Mouse (Mus musculus) hindbrain, embryonic 12.5 days (tissue): Measurements from ENCODE around the gene Prkcsh. TPM values are rescaled to one million over a fixed set of nuclear protein-coding genes. Genes with fewer than 3 reads are reported as not detected.
A peak's percentile ranks its signal among the peaks of the same experiment; 100 is the strongest.

ENCODE experiments used
- ATAC-seq: fragments of 200-750 bp; cut with Nextera tagmentation; 2 replicates; pipeline ENCODE4 v1.8.0; 2017; ENCODE audit warnings: moderate TSS enrichment; ENCODE audit not compliant: low FRiP score
- H3K27ac ChIP-seq: fragments of 300-500 bp; sonication (generic); 2 replicates; pipeline ENCODE4 v1.5.1; 2016; ENCODE audit warnings: mild to moderate bottlenecking
- H3K27me3 ChIP-seq: fragments of 300-500 bp; sonication (generic); 2 replicates; pipeline ENCODE4 v1.6.1; 2016; ENCODE audit warnings: mild to moderate bottlenecking
- H3K36me3 ChIP-seq: fragments of 300-500 bp; sonication (generic); 2 replicates; pipeline ENCODE4 v1.6.1; 2016; ENCODE audit warnings: mild to moderate bottlenecking
- H3K4me1 ChIP-seq: fragments of 300-500 bp; sonication (generic); 2 replicates; pipeline ENCODE4 v1.6.1; 2016
- H3K4me2 ChIP-seq: fragments of 300-500 bp; sonication (generic); replicated peaks from 2 replicates; pipeline ENCODE4 v1.6.1; 2016; ENCODE audit warnings: mild to moderate bottlenecking
- H3K4me3 ChIP-seq: fragments of 300-500 bp; sonication (generic); 2 replicates; pipeline ENCODE4 v1.5.1; 2016; ENCODE audit warnings: mild to moderate bottlenecking
- H3K9ac ChIP-seq: fragments of 300-500 bp; sonication (generic); 2 replicates; pipeline ENCODE4 v1.6.1; 2016; ENCODE audit warnings: mild to moderate bottlenecking, moderate library complexity
- H3K9me3 ChIP-seq: fragments of 300-500 bp; sonication (generic); replicated peaks from 2 replicates; pipeline ENCODE4 v1.6.1; 2016; ENCODE audit warnings: mild to moderate bottlenecking
- WGBS: fragments of 180-500 bp; shearing (Covaris S2); methylation state at CpG from one replicate; pipeline ENCODE4 v1.1.7; 2016; 5-methylcytosine and 5-hydroxymethylcytosine counted together
- polyA plus RNA-seq: library from polyadenylated mRNA; unstranded; fragments of >200 nt; fragmentation: Nextera tagmentation; extraction: Ambion mirVana; gene quantifications from 2 replicates; pipeline ENCODE4 v1.2.1, GENCODE M21; 2016

Prkcsh gene
- polyA plus RNA-seq: 106 and 108 TPM in 2 replicates

DNA sequence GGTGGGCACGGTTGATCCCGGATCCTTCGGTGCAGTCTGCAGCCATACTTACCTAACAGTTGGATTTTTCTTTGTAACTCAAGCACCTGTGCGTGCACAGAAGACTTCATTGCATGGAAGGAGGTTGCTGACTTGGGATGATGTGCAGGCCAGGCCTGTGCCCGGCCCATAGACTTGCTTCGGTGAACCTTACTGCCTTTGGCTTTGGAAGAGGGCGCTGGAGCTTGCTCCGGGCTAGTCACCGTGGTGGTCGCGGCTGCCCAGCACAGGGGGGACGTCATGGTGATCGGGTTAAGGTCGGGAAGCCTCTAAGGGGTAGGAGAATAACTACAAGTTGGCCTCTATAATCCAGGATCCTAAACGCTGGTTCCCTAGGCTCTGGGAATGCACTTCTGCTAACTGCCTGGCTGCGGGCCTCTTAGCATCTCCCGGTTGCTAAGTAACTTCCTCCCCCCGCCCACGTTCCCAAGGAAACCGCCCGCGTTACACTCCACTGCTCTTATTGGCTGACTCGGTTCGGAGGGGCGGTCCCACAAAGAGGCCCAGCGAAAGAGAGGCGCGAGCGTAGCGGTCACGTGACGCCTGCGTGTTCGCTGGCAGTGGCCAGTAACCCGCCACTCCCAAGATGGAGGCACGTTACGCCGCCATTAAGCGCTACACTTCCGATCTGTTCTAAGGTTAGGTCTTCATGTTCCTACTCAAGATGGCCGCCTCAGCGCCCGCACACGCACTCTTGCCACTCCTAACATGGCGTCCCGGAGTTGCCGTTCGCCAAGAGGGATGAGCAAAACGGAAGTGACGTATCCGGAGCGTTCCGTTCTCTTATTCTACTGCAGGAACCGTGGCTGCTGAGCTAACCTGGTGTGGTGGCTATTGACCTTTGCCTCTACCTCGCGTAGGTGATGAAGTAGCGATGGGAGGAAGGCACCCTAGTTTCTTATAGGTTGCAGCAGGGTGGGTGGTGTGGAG, at the start of gene Prkcsh, which contains the start of gene Ccdc151:
Gene Prkcsh, plus strand, starts transcription at position 613 of the 969 bp plus-strand sequence.
Gene Ccdc151, minus strand, starts transcription at position 441 of the 969 bp plus-strand sequence.
- H3K9me3 ChIP-seq: no peaks in the 10 kb centered on the region
- ATAC-seq: peak; percentile 99
- H3K27ac ChIP-seq: peak within 1 kb of the TSS; percentile 76
- peak within 1 kb of the TSS; percentile 65 for H3K4me3 ChIP-seq
- WGBS: 5% methylated on average over 57 of the region's 57 CpGs
- H3K4me2 ChIP-seq: peak within 1 kb of the TSS; percentile 72
- peaks cover 34% of the 10 kb centered on the region for H3K36me3 ChIP-seq
- peaks cover 31% of the 10 kb centered on the region for H3K4me1 ChIP-seq
- no peaks in the 10 kb centered on the region for H3K27me3 ChIP-seq
- peak within 1 kb of the TSS; percentile 71 for H3K9ac ChIP-seq

DNA sequence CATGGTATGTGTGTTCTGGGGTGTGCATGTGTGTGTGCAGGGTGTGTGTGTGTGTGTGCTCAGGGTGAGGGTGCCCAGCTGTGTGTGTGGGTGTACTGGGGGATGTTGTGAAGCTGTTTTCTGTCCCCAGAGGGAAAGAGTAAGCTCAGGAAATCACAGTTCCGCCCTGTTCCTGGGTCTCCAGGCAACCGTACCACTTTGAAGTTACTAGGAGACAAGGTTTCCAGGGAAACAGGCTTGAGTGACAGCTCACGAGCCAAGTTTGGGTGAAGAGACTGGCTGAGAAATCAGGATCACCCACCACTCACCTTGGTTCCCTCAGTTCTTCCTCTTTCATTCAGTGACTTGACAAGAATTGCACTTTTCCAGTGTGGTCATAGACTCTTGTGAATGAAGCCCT, 49.0 kb upstream of the Prkcsh start:
- Histone ChIP-seq H3K9me3 (0 out of 2 replicates have a peak, but pooled peaks cover 3% of the 10 kb centered on the region), H3K4me1 (peaks cover 16% of the 10 kb centered on the region), H3K9ac (no peak overlapping the region), H3K27ac (no peak overlapping the region), H3K36me3 (no peaks in the 10 kb centered on the region), H3K4me2 (no peak overlapping the region), H3K4me3 (no peak overlapping the region), H3K27me3 (0 out of 2 replicates have a peak, but pooled peaks cover 5% of the 10 kb centered on the region)
- ATAC-seq: no peak
- 19% methylated on average over 3 of the region's 3 CpGs for WGBS

DNA sequence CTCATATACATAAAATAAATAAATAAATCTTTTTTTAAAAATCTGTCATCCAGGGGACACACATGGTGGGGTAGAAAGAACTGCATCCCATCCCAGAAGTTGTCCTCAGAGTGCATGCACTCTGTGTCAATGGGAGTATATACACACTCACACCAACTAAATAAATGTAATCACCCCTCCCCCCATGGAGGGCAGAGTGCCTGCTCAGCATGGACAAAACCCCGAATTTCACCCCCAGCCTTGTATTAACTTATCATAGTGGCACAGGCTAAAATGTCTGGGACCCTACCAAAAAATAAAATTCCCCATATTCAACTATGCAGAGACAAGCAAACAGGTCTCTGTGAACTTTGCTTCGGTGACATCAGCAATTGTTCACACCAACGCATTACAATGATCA, 48.0 kb upstream of the Prkcsh start:
- Histone ChIP-seq H3K36me3 (no peaks in the 10 kb centered on the region), H3K27ac (no peak overlapping the region), H3K4me3 (no peak overlapping the region), H3K4me1 (peaks cover 16% of the 10 kb centered on the region), H3K27me3 (peaks cover 13% of the 10 kb centered on the region), H3K4me2 (peak overlapping the region; percentile 59; the same call in 1 of the 2 replicates), H3K9me3 (0 out of 2 replicates have a peak, but pooled peaks cover 3% of the 10 kb centered on the region), H3K9ac (no peak overlapping the region)
- ATAC-seq: no peak
- WGBS: 83% methylated on average over 3 of the region's 3 CpGs

DNA sequence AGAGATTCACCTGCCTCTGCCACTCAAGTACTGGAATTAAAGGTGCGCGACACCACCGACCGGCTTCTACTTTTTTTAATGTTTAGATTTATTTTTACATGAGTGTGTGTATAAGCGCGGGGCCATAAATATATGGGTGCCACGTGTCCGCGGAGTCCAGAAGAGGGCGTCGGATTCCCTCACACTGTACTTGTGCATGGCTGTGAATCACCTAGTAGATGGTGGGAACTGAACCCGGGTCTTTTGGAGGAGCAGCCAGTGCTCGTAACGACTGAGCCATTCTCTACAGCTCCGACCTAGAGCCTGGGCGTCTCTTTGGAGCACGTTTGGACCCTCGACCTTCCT, 47.4 kb upstream of the Prkcsh start:
- Histone ChIP-seq H3K4me2 (peak overlapping the region; percentile 59), H3K27ac (peak overlapping the region; percentile 92), H3K4me1 (peaks cover 16% of the 10 kb centered on the region), H3K4me3 (peak overlapping the region; percentile 65), H3K36me3 (no peaks in the 10 kb centered on the region), H3K9me3 (0 out of 2 replicates have a peak, but pooled peaks cover 3% of the 10 kb centered on the region), H3K27me3 (peaks cover 17% of the 10 kb centered on the region), H3K9ac (peak overlapping the region; percentile 80)
- 3% methylated on average over 18 of the region's 18 CpGs for WGBS
- ATAC-seq: peak; percentile 72

DNA sequence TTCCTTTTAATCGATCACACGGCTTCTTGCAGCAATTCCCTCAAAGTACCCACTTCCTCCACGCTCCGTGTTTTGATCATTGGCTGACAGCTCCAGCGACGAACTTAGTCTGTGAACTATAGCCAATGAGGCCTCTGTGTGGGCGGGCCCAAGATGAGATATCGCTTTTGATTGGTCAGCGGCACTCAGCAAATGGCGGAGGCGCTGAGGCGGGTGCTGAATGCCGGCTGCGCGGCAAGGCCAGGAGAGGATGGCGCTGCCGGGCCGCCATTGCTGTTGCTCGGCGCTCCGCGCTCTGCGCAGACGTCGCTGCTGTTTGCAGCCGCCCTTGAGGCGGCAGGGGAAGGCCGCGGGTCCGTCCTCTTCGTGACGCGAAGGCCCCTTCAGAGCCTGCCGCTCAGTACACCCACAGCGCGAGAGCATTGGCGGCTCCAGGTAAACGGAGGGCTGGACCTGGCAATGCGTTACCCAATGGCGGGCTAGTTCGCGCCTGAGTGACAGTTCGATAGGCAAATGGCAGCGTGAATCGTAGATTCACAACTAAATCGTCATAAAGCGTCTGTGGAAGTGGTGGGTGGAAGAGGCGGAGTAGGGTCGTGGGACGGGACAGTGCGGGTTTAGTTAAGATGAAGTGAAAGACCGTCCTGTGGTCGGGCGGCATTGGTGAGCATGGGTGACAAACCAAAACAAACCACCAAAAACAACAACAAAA, 46.9 kb upstream of the Prkcsh start, which contains the start of gene Swsap1:
Gene Swsap1, plus strand, starts transcription at position 186 of the 712 bp plus-strand sequence.
- peak within 1 kb of the TSS; percentile 60 for H3K4me2 ChIP-seq
- peak; percentile 98 for ATAC-seq
- H3K36me3 ChIP-seq: no peaks in the 10 kb centered on the region
- WGBS: under 1% methylated on average over 54 of the region's 54 CpGs
- H3K4me3 ChIP-seq: peak within 1 kb of the TSS; percentile 65
- H3K9me3 ChIP-seq: 0 out of 2 replicates have a peak, but pooled peaks cover 3% of the 10 kb centered on the region
- H3K4me1 ChIP-seq: peaks cover 16% of the 10 kb centered on the region
- peak within 1 kb of the TSS; percentile 92 for H3K27ac ChIP-seq
- peaks cover 20% of the 10 kb centered on the region for H3K27me3 ChIP-seq
- peak within 1 kb of the TSS; percentile 80 for H3K9ac ChIP-seq

DNA sequence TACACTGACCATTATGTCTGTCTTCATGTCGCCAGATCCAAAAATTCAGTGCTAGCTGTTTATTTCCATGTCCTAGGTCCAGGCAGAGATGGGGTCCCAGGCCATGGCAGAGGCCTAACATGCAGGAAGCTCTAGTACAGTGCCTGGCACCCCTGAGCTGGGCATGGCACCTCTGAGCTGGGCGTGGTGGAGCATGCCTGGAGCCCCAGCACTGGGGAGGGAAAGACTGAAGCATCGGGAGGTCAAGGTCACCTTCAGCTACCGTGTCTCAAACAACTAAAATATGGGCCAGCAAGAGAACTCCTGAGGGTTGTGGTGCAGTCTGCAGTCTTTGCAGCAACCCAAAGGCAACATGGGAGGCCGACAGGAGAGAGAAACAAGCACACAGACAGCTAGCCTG, 44.2 kb upstream of the Prkcsh start:
- Histone ChIP-seq H3K9me3 (no peaks in the 10 kb centered on the region), H3K4me3 (no peak overlapping the region), H3K36me3 (no peaks in the 10 kb centered on the region), H3K4me1 (peaks cover 35% of the 10 kb centered on the region), H3K4me2 (no peak overlapping the region), H3K27me3 (peaks cover 46% of the 10 kb centered on the region), H3K27ac (no peak overlapping the region), H3K9ac (no peak overlapping the region)
- WGBS: 80% methylated on average over 5 of the region's 5 CpGs
- ATAC-seq: no peak

DNA sequence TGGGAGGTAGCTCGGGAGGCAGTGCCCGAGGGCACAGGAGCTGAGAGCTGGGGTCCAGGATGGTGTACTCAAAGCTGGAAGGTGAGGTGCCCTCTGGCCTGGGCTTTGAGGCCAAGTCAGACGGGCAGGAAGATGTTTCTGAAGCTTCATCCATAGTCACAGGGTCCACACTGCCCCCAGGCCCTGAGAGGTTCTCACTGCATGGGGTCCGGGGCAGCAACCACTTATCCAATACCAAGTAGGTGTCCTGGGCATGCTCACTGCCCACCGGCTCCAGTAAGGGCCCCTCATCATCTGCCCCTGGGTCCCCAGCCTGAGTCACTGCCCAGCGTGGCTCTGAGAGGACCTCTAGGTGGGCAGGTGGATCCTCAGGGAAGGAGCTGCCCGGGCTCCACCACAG, 43.4 kb upstream of the Prkcsh start:
- Histone ChIP-seq H3K27me3 (peaks cover 54% of the 10 kb centered on the region), H3K9ac (no peak overlapping the region), H3K4me1 (peaks cover 33% of the 10 kb centered on the region), H3K36me3 (no peaks in the 10 kb centered on the region), H3K4me2 (no peak overlapping the region), H3K9me3 (no peaks in the 10 kb centered on the region), H3K4me3 (no peak overlapping the region), H3K27ac (no peak overlapping the region)
- WGBS: 95% methylated on average over 7 of the region's 7 CpGs
- no peak for ATAC-seq

DNA sequence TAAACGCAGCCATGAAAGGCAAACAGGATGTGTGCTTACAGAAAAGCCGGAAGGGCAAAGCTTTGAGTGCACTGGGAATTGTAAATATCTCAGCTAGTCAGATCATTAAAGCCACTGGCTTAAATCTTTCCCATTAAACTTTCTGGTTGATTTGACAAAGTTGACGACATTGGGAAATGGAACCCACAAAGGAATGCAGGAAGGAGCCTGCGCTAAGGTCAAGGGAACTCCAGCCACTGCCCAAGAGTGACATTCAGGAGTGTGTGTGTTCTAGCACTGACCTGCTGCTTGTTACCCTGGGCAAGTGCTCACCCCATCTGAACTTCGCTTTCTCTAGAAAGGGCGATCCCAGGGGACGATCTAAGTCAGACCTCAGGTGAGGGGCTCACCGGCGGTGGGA, 42.5 kb upstream of the Prkcsh start:
- Histone ChIP-seq H3K27me3 (peaks cover 55% of the 10 kb centered on the region), H3K4me1 (peaks cover 30% of the 10 kb centered on the region), H3K9me3 (no peaks in the 10 kb centered on the region), H3K27ac (no peak overlapping the region), H3K4me2 (no peak overlapping the region), H3K36me3 (no peaks in the 10 kb centered on the region), H3K4me3 (no peak overlapping the region), H3K9ac (no peak overlapping the region)
- ATAC-seq: no peak
- 52% methylated on average over 9 of the region's 9 CpGs for WGBS

DNA sequence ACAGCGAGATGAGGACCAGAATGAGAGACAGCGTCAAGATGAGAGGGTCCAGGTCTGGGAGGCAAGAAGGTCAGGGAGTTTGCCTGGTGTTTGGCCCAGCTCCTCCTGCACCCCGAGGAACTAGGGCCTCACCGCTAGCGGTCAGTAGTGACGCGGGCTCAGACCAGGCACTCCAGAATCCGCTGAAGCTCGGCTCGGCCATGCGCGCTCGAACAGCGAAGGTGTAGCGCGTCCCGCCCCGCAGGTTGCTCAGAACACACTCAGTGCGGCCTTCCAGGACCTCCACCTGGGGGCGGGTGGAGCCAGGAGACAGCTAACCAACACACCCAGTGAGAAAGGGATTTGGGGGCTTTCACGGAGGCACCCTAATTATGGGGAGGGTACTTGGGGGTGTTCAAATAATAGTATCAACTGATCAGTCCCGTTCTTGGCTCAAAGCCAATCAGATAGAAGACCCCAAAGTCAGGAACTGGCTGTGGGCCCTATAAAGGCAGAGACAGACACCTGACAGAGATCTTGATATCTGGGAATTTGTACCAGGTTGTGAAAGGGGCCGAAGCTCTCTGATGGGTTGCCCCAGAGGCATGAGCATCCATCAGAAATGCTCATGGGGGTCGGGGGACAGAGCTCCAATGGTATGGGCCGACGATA, 41.9 kb upstream of the Prkcsh start:
- peaks cover 55% of the 10 kb centered on the region for H3K27me3 ChIP-seq
- H3K27ac ChIP-seq: no peak overlapping the region
- H3K4me1 ChIP-seq: peaks cover 30% of the 10 kb centered on the region
- 0 out of 2 replicates have a peak overlapping the region, but pooled peaks have one; percentile 59 for H3K4me2 ChIP-seq
- ATAC-seq: no peak
- H3K9me3 ChIP-seq: no peaks in the 10 kb centered on the region
- 0 out of 2 replicates have a peak overlapping the region, but pooled peaks have one; percentile 5 for H3K4me3 ChIP-seq
- H3K36me3 ChIP-seq: no peaks in the 10 kb centered on the region
- H3K9ac ChIP-seq: no peak overlapping the region
- 9% methylated on average over 26 of the region's 26 CpGs for WGBS

DNA sequence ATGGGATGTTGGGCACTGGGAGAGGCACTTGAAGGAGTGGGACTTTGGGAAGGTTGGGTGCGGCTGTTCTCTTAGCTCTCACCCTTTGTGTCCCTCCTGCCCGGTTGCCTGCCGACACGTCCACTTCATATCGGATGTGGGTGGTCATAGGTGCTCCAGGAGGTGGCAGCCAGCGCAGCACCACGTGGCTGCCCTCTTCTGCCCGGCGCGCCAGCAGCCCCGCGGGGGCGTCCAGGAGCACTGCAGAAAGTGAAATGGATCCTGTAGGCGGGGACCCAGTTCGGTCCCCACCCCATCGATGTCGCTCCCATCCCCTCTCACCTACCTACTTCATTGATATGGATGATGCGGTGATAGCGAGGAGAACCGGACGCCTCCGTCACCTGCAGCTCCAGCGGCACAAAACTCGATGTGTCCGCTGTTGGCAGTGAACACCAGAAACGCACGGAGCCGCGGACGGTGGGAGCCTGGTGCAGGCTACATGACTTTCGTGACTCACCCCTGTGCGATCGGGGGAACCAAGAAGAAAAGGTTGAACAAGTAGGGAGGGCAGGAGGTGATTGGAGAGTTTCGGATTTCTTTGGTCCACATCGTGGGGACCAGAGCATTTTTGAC, 41.1 kb upstream of the Prkcsh start:
- no peak for ATAC-seq
- no peaks in the 10 kb centered on the region for H3K36me3 ChIP-seq
- no peak overlapping the region for H3K27ac ChIP-seq

DNA sequence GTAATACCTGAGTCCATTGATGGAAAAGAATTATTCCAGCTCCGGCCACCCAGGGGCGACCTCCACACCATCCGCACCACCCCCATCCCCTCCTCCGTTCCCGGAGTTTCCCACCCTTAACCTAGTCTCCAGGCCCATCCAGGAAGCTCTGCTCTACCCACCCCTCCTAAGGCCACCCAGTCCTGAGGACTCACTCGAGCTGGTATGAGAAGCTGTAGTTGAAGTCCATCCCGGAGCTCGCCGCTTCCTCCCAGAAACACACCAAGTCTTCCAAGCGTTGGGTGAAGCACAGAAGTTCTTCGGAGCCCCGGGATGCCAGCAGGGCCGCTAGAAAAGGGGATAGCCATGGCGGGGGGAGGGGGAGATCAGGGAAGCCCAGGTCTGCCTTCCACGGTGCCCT, 40.6 kb upstream of the Prkcsh start:
- Histone ChIP-seq H3K4me2 (peak overlapping the region; percentile 59), H3K4me1 (peaks cover 24% of the 10 kb centered on the region), H3K36me3 (no peaks in the 10 kb centered on the region), H3K27ac (no peak overlapping the region), H3K27me3 (peaks cover 55% of the 10 kb centered on the region), H3K4me3 (peak overlapping the region; percentile 37), H3K9me3 (no peaks in the 10 kb centered on the region), H3K9ac (peak overlapping the region; percentile 39; the same call in 1 of the 2 replicates)
- ATAC-seq: no peak
- WGBS: 0% methylated on average over 15 of the region's 15 CpGs

More for the DNA sequence above, 41.1 kb upstream of the Prkcsh start:
- Histone ChIP-seq H3K9me3 (no peaks in the 10 kb centered on the region), H3K4me2 (peak overlapping the region; percentile 59), H3K9ac (0 out of 2 replicates have a peak overlapping the region, but pooled peaks have one; percentile 35), H3K27me3 (peaks cover 55% of the 10 kb centered on the region), H3K4me1 (peaks cover 27% of the 10 kb centered on the region), H3K4me3 (peak overlapping the region; percentile 37)
- 2% methylated on average over 35 of the region's 35 CpGs for WGBS
